Mouse (Mus musculus) neural tube, postnatal 0 days (tissue): Measurements from ENCODE around the gene Nop58. TPM values are rescaled to one million over a fixed set of nuclear protein-coding genes. Genes with fewer than 3 reads are reported as not detected.

Experiments
- polyA plus RNA-seq: library from polyadenylated mRNA; unstranded; fragments of >200 nt; fragmentation: Nextera tagmentation; extraction: Ambion mirVana; gene quantifications from 2 replicates; pipeline ENCODE4 v1.2.1, GENCODE M21; 2015

Nop58 gene
- polyA plus RNA-seq, result 114 and 128 TPM in 2 replicates

GRCm38 (mm10) chr1:59684819-59685755, at the start of gene Nop58:
TSS of gene Nop58 (plus strand) at chr1:59684971.

DNA sequence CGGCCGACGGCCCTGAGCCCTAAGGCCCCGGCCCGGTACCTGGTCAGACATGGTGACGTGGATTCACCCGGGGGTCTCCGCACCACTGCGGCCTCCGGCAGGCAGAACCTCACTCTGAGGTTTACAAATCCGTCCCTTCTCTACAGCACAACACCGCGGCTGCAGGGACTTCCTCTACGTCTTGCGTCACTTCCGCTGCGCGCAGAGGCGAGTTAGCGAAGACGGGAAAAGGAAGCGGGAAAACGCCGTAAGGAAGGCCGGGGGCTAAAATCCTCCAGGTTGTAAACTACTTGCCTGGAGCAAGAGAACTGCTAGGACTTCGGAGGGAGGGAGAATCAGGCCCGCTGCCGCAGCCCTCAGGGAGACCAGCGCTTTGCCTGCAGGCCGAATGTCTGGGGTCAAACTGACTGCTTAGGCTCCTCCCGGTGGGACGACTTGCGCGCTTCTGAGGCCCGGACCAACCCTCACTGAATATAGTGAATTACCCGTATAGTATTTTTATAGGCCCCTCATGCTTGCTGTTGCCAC, 14.1 kb upstream of the Nop58 start, which contains the start of gene Sumo1:
TSS of gene Sumo1 (minus strand) at position 194 of the 528 bp plus-strand sequence.

GRCm38 (mm10) chr1:59763164-59763768, 78.5 kb downstream of the Nop58 start, which contains the start of gene Bmpr2:
TSS of gene Bmpr2 (plus strand) at chr1:59763400.

Other genes starting within 250 kb of the Nop58 start
- gene Fzd7, start 202.5 kb upstream of the Nop58 start, polyA plus RNA-seq, result 2.8 and 3.6 TPM in 2 replicates
- 18.0 and 21.5 TPM in 2 replicates for gene Gm973, start 168.7 kb upstream of the Nop58 start, polyA plus RNA-seq
- gene Sumo1, start 14.1 kb upstream of the Nop58 start, polyA plus RNA-seq, result 276 and 306 TPM in 2 replicates
- 10.5 and 11.5 TPM in 2 replicates for gene Bmpr2, start 78.4 kb downstream of the Nop58 start, polyA plus RNA-seq
- gene Fam117b, start 228.0 kb downstream of the Nop58 start, polyA plus RNA-seq, result 25.9 and 26.9 TPM in 2 replicates